Mouse (Mus musculus) MEL (cell line): ENCODE measurements around the gene Cd38. TPM values are rescaled to one million over a fixed set of nuclear protein-coding genes. Genes with fewer than 3 reads are reported as not detected.

Experiments used
- DNase-seq: peaks from one replicate; pipeline ENCODE4 v3.0.0; 2011; ENCODE audit warnings: low read depth, low spot score
- H3K27ac ChIP-seq: 2 replicates; pipeline ENCODE4 v1.5.1; 2012; ENCODE audit warnings: low read depth, mild to moderate bottlenecking, control low read depth, low read length, moderate library complexity; ENCODE audit not compliant: control insufficient read depth
- H3K27me3 ChIP-seq, 2 experiments: fragments of 150-350 bp in 1 of 2; sonication (generic) in 1 of 2; 2 replicates each; pipeline ENCODE4 v1.6.1; 2012; ENCODE audit warnings: low read length in 2 of 2, mild to moderate bottlenecking in 2 of 2, improper control_type of control experiment in 1 of 2, moderate library complexity in 1 of 2; ENCODE audit not compliant: insufficient read depth in 2 of 2, control insufficient read depth in 1 of 2
- H3K36me3 ChIP-seq, 2 experiments: 2 replicates each; pipeline ENCODE4 v1.6.1; 2012 to 2014; ENCODE audit warnings: low read length in 2 of 2, improper control_type of control experiment in 1 of 2, inconsistent platforms in 1 of 2, mild to moderate bottlenecking in 1 of 2; ENCODE audit not compliant: insufficient read depth in 2 of 2, control insufficient read depth in 1 of 2
- H3K4me1 ChIP-seq, 2 experiments: fragments of 150-350 bp in 1 of 2; sonication (generic) in 1 of 2; 2 replicates each; pipeline ENCODE4 v1.6.1; 2012; ENCODE audit warnings: low read length in 2 of 2, improper control_type of control experiment in 1 of 2, mild to moderate bottlenecking in 1 of 2; ENCODE audit not compliant: insufficient read depth in 2 of 2, control insufficient read depth in 1 of 2
- H3K4me3 ChIP-seq, 2 experiments: fragments of 150-350 bp in 1 of 2; sonication (generic) in 1 of 2; 2 replicates each; pipeline ENCODE4 v1.5.1; 2012; ENCODE audit warnings: low read depth in 2 of 2, low read length in 2 of 2, mild to moderate bottlenecking in 2 of 2, moderate library complexity in 2 of 2, control low read depth in 1 of 2, improper control_type of control experiment in 1 of 2; ENCODE audit not compliant: control insufficient read depth in 1 of 2, insufficient read depth in 1 of 2
- H3K79me2 ChIP-seq: 2 replicates; pipeline ENCODE4 v1.6.1; 2012; ENCODE audit warnings: mild to moderate bottlenecking, low read length, moderate library complexity; ENCODE audit not compliant: control insufficient read depth, poor library complexity, insufficient read depth
- H3K9ac ChIP-seq: 2 replicates; pipeline ENCODE4 v1.6.1; 2012; ENCODE audit warnings: low read depth, mild to moderate bottlenecking, control low read depth, low read length, moderate library complexity; ENCODE audit not compliant: control insufficient read depth, poor library complexity, severe bottlenecking
- H3K9me3 ChIP-seq: fragments of 150-350 bp; sonication (generic); replicated peaks from 2 replicates; pipeline ENCODE4 v1.6.1; 2012; ENCODE audit warnings: mild to moderate bottlenecking, low read length, improper control_type of control experiment, moderate library complexity; ENCODE audit not compliant: insufficient read depth
- CHD1 ChIP-seq: IDR thresholded peaks from 2 replicates; pipeline ENCODE4 v1.6.1; 2012; ENCODE audit warnings: low read depth, mild to moderate bottlenecking, inconsistent platforms, low read length, improper control_type of control experiment
- CHD2 ChIP-seq: IDR thresholded peaks from 2 replicates; pipeline ENCODE4 v1.6.1; 2011; ENCODE audit warnings: low read length, improper control_type of control experiment
- EP300 ChIP-seq, 2 experiments: IDR thresholded peaks; 2 replicates each; pipeline ENCODE4 v1.6.1; 2011; ENCODE audit warnings: improper control_type of control experiment in 2 of 2, low read length in 2 of 2, low read depth in 1 of 2, mild to moderate bottlenecking in 1 of 2
- ETS1 ChIP-seq: IDR thresholded peaks from 2 replicates; pipeline ENCODE4 v1.6.1; 2012; ENCODE audit warnings: low read depth, mild to moderate bottlenecking, inconsistent platforms, low read length, improper control_type of control experiment, moderate library complexity
- GATA1 ChIP-seq: IDR thresholded peaks from 2 replicates; pipeline ENCODE4 v1.6.1; 2011; ENCODE audit warnings: low read depth, low read length, improper control_type of control experiment
- HCFC1 ChIP-seq: IDR thresholded peaks from 2 replicates; pipeline ENCODE4 v1.6.1; 2012; ENCODE audit warnings: low read depth, mild to moderate bottlenecking, inconsistent platforms, low read length, improper control_type of control experiment, moderate library complexity
- MAX ChIP-seq: IDR thresholded peaks from 2 replicates; pipeline ENCODE4 v1.6.1; 2011; ENCODE audit warnings: low read length, improper control_type of control experiment
- MAZ ChIP-seq: IDR thresholded peaks from 2 replicates; pipeline ENCODE4 v1.6.1; 2012; ENCODE audit warnings: low read depth, mild to moderate bottlenecking, inconsistent platforms, low read length, improper control_type of control experiment
- MYC ChIP-seq: IDR thresholded peaks from 2 replicates; pipeline ENCODE4 v1.6.1; 2011; ENCODE audit warnings: low read depth, mild to moderate bottlenecking, low read length, improper control_type of control experiment, moderate library complexity
- NRF1 ChIP-seq: IDR thresholded peaks from 2 replicates; pipeline ENCODE4 v1.6.1; 2014; ENCODE audit warnings: low read depth, mild to moderate bottlenecking, inconsistent platforms, low read length, improper control_type of control experiment, moderate library complexity; ENCODE audit not compliant: poor library complexity, insufficient read depth, severe bottlenecking
- POLR2AphosphoS2 ChIP-seq: IDR thresholded peaks from 2 replicates; pipeline ENCODE4 v1.6.1; 2011; ENCODE audit warnings: low read length, improper control_type of control experiment
- POLR2AphosphoS5 ChIP-seq: IDR thresholded peaks from 2 replicates; pipeline ENCODE4 v1.6.1; 2012; ENCODE audit warnings: low read depth, borderline replicate concordance, mild to moderate bottlenecking, inconsistent platforms, low read length, moderate library complexity, mixed read lengths
- RCOR1 ChIP-seq: IDR thresholded peaks from 2 replicates; pipeline ENCODE4 v1.6.1; 2012; ENCODE audit warnings: low read depth, mild to moderate bottlenecking, inconsistent platforms, low read length, improper control_type of control experiment
- TAL1 ChIP-seq: IDR thresholded peaks from 2 replicates; pipeline ENCODE4 v1.6.1; 2012; ENCODE audit warnings: mild to moderate bottlenecking, inconsistent platforms, low read length, moderate library complexity, mixed read lengths
- TCF12 ChIP-seq: IDR thresholded peaks from 2 replicates; pipeline ENCODE4 v1.6.1; 2014; ENCODE audit warnings: low read depth, mild to moderate bottlenecking, inconsistent platforms, low read length, improper control_type of control experiment, moderate library complexity
- USF2 ChIP-seq, 2 experiments: IDR thresholded peaks; 2 replicates each; pipeline ENCODE4 v1.6.1; 2011 to 2012; ENCODE audit warnings: improper control_type of control experiment in 2 of 2, low read length in 2 of 2, borderline replicate concordance in 1 of 2, inconsistent platforms in 1 of 2, low read depth in 1 of 2, mild to moderate bottlenecking in 1 of 2; ENCODE audit not compliant: insufficient read depth in 1 of 2
- ZC3H11A ChIP-seq: IDR thresholded peaks from 2 replicates; pipeline ENCODE4 v1.6.1; 2012; ENCODE audit warnings: low read depth, mild to moderate bottlenecking, inconsistent platforms, low read length, improper control_type of control experiment
- ZKSCAN1 ChIP-seq: IDR thresholded peaks from 2 replicates; pipeline ENCODE4 v1.6.1; 2012; ENCODE audit warnings: low read depth, mild to moderate bottlenecking, inconsistent platforms, low read length, improper control_type of control experiment, moderate library complexity
- ZMIZ1 ChIP-seq: IDR thresholded peaks from 2 replicates; pipeline ENCODE4 v1.6.1; 2012; ENCODE audit warnings: low read depth, mild to moderate bottlenecking, inconsistent platforms, low read length, improper control_type of control experiment, moderate library complexity
- polyA plus RNA-seq, 2 experiments: library from polyadenylated mRNA; stranded (reverse) in 1 of 2; unstranded in 1 of 2; fragments of >175 nt in 1 of 2; fragments of >200 nt in 1 of 2; gene quantifications; 2 replicates each; pipeline versions ENCODE4 v1.2.1 to v1.2.4; 2012; ENCODE audit warnings: low replicate concordance in 2 of 2, low read depth in 1 of 2; ENCODE audit not compliant: insufficient read length in 2 of 2, insufficient read depth in 1 of 2, missing spikeins in 1 of 2
- total RNA-seq: library from RNA; depleted of rRNA; stranded (reverse); fragments of 300-350 nt; gene quantifications from 2 replicates; pipeline ENCODE4 v1.2.3, GENCODE M21; 2012

The Cd38 gene
- total and polyA plus RNA-seq, 3 experiments, result not detected

DNA sequence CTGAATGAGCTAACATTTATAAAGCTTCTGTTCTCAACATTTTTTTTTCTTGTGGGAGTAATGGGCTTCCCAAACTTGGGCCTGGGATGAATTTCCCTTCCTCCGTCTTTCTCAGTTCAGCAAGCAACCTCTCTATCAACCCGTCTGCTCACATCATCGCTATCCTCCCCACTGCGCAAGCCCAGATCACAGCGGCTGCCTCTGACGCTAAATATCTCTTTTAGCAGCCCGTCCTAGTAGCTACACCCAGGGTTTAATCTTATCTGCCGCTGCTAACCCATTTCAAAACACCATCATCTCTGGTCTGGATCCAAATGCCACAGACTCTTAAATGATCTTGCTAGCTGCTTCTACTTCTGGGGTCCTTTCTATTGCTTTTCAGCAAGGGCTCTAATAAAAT, 8.7 kb upstream of the Cd38 start:
- Histone ChIP-seq H3K9ac (no peak overlapping the region), H3K27ac (no peak overlapping the region), H3K9me3 (no peaks in the 10 kb centered on the region), H3K27me3 (no peaks in the 10 kb centered on the region; a peak in 1 of 4 replicates), H3K4me1 (peaks cover 0 to 10% of the 10 kb centered on the region in 2 experiments; a peak in 2 of 4 replicates), H3K4me3 (no peak overlapping the region), H3K79me2 (no peaks in the 10 kb centered on the region), H3K36me3 (peaks cover 0 to 7% of the 10 kb centered on the region in 2 experiments; a peak in 2 of 4 replicates)
- TF ChIP-seq HCFC1 (no peak), MYC (no peak), ZKSCAN1 (no peak), CHD1 (no peak), MAZ (no peak), RCOR1 (peak; percentile 47; the same call in 1 of the 2 replicates), POLR2AphosphoS5 (no peak), ZMIZ1 (no peak), ZC3H11A (no peak), POLR2AphosphoS2 (no peak), CHD2 (no peak), USF2 (IDR thresholded peaks at IDR 0.05; ENCODE audit: borderline replicate concordance in 1 of 2, insufficient read depth in 1 of 2, low read depth in 1 of 2, low read length in 2 of 2) (no peak), GATA1 (0 out of 2 replicates have a peak, but pooled peaks have one; percentile 15), EP300 (IDR thresholded peaks at IDR 0.05; ENCODE audit: low read depth in 1 of 2, low read length in 2 of 2) (peak in 1 of 2 experiments; percentile 38; a peak in 1 of 4 replicates), TCF12 (peak; percentile 68; the same call in 1 of the 2 replicates), TAL1 (no peak), MAX (no peak), ETS1 (0 out of 2 replicates have a peak, but pooled peaks have one; percentile 50), NRF1 (peak; percentile 67)
- DNase-seq, result peak; percentile 21

DNA sequence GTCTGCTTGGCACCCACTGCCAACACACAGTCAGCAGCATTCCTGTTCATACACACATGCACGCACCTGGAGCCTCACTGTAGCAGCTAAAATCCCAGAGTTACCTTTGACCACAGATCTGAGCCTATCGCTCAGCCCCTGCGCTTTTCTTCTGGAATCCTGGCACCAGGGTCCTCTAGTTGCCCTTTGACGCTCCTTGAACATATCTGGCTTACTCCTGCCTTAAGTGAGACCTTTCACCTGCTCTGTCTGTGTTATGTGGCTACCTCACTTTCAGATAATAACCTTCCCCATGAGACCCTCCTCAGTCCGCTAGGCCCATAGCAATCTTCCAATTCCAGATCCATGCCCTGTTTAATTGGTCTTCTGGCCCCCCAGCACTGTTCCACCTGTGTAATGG, 8.3 kb upstream of the Cd38 start:
- no peak overlapping the region for H3K9ac ChIP-seq
- H3K4me3 ChIP-seq, result no peak overlapping the region
- H3K9me3 ChIP-seq, result no peaks in the 10 kb centered on the region
- H3K27me3 ChIP-seq, result no peaks in the 10 kb centered on the region; a peak in 1 of 4 replicates
- peaks cover 0 to 8% of the 10 kb centered on the region in 2 experiments; a peak in 2 of 4 replicates for H3K4me1 ChIP-seq
- H3K79me2 ChIP-seq, result no peaks in the 10 kb centered on the region
- peaks cover 0 to 6% of the 10 kb centered on the region in 2 experiments; a peak in 2 of 4 replicates for H3K36me3 ChIP-seq
- H3K27ac ChIP-seq, result no peak overlapping the region
- no peak for DNase-seq
- TF ChIP-seq CHD2, result no peak
- TF ChIP-seq EP300 (IDR thresholded peaks at IDR 0.05; ENCODE audit: low read depth in 1 of 2, low read length in 2 of 2), result no peak
